Mouse (Mus musculus) midbrain, postnatal 0 days (tissue): Measurements from ENCODE around the gene Ankrd13a. TPM values are rescaled to one million over a fixed set of nuclear protein-coding genes. Genes with fewer than 3 reads are reported as not detected.
A peak's percentile ranks its signal among the peaks of the same experiment; 100 is the strongest.

ENCODE experiments used
- ATAC-seq: fragments of 200-750 bp; cut with Nextera tagmentation; 2 replicates; pipeline ENCODE4 v1.8.0; 2017; ENCODE audit warnings: moderate number of reproducible peaks, mild to moderate bottlenecking, moderate TSS enrichment, moderate library complexity; ENCODE audit not compliant: low FRiP score
- DNase-seq: peaks from one replicate; pipeline ENCODE4 v3.0.0-alpha.2; 2015; ENCODE audit warnings: low spot score
- H3K27ac ChIP-seq: fragments of 300-500 bp; sonication (generic); 2 replicates; pipeline ENCODE4 v1.5.1; 2014; ENCODE audit warnings: low read depth, mild to moderate bottlenecking, low read length, mixed read lengths
- H3K27me3 ChIP-seq: fragments of 300-500 bp; sonication (generic); 2 replicates; pipeline ENCODE4 v1.6.1; 2014; ENCODE audit warnings: low read length, control low read depth, mixed read lengths; ENCODE audit not compliant: insufficient read depth
- H3K36me3 ChIP-seq: fragments of 300-500 bp; sonication (generic); 2 replicates; pipeline ENCODE4 v1.6.1; 2014; ENCODE audit warnings: low read length, control low read depth, mixed read lengths; ENCODE audit not compliant: insufficient read depth
- H3K4me1 ChIP-seq: fragments of 300-500 bp; sonication (generic); 2 replicates; pipeline ENCODE4 v1.6.1; 2014; ENCODE audit warnings: mild to moderate bottlenecking, control low read depth, antibody characterized with exemption, low read length, mixed read lengths; ENCODE audit not compliant: insufficient read depth
- H3K4me2 ChIP-seq: fragments of 300-500 bp; sonication (generic); 2 replicates; pipeline ENCODE4 v1.6.1; 2014; ENCODE audit warnings: low read depth, mild to moderate bottlenecking, low read length, mixed read lengths; ENCODE audit not compliant: poor library complexity, severe bottlenecking
- H3K4me3 ChIP-seq: fragments of 300-500 bp; sonication (generic); 2 replicates; pipeline ENCODE4 v1.5.1; 2014; ENCODE audit warnings: low read depth, mild to moderate bottlenecking, low read length, moderate library complexity
- H3K9ac ChIP-seq: fragments of 300-500 bp; sonication (generic); replicated peaks from 2 replicates; pipeline ENCODE4 v1.6.1; 2014; ENCODE audit warnings: mild to moderate bottlenecking, low read length, moderate library complexity, mixed read lengths; ENCODE audit not compliant: poor library complexity, severe bottlenecking
- H3K9me3 ChIP-seq: fragments of 300-500 bp; sonication (generic); 2 replicates; pipeline ENCODE4 v1.6.1; 2016; ENCODE audit warnings: low read length, control low read depth
- CTCF ChIP-seq: IDR thresholded peaks from 2 replicates; pipeline ENCODE4 v1.5.1; 2016; ENCODE audit warnings: antibody characterized with exemption, mild to moderate bottlenecking
- WGBS: fragments of 180-500 bp; shearing (Covaris S2); extraction: QIAGEN DNeasy Blood & Tissue Kit; methylation state at CpG from one replicate; pipeline ENCODE4 v1.1.7; 2014; 5-methylcytosine and 5-hydroxymethylcytosine counted together
- polyA plus RNA-seq: library from polyadenylated mRNA; unstranded; fragments of >200 nt; fragmentation: Nextera tagmentation; extraction: Ambion mirVana; gene quantifications from 2 replicates; pipeline ENCODE4 v1.2.1, GENCODE M21; 2015
- total RNA-seq: library from RNA; depleted of rRNA; stranded (reverse); fragments of >200 nt; gene quantifications from 2 replicates; pipeline ENCODE4 v1.2.3, GENCODE M21; 2014

The Ankrd13a gene
- total and polyA plus RNA-seq, 2 experiments from 2014 or later, result 24.9 to 47.3 TPM

DNA sequence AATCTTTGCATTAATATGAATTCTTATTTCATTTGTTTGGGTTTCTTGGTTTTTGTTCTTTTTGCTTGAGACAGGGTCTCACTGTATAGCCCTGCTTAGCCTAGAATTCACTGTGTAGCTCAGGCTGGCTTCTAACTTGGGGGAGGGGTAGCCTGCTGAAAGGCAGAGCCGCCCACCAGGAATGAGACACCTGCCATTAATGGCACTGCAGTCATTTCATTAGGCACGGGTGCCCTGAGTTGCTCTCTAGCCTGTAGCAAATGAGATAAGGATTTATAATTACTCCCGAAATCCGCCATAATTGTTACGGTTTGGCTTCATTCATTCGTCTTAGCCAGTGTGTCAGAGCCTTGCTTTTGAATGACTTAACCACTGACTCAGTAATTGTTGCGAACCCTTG, 1.7 kb downstream of the Ankrd13a start:
- Histone ChIP-seq H3K4me2 (peak overlapping the region; percentile 84), H3K27me3 (no peaks in the 10 kb centered on the region), H3K4me1 (peaks cover 16% of the 10 kb centered on the region), H3K9me3 (no peaks in the 10 kb centered on the region), H3K36me3 (no peaks in the 10 kb centered on the region), H3K4me3 (peak overlapping the region; percentile 99), H3K27ac (no peak overlapping the region), H3K9ac (peak overlapping the region; percentile 99; the same call in 1 of the 2 replicates)
- ATAC-seq (no peak), DNase-seq (no peak)
- 49% methylated on average over 7 of the region's 7 CpGs for WGBS
- no peak for TF ChIP-seq CTCF

DNA sequence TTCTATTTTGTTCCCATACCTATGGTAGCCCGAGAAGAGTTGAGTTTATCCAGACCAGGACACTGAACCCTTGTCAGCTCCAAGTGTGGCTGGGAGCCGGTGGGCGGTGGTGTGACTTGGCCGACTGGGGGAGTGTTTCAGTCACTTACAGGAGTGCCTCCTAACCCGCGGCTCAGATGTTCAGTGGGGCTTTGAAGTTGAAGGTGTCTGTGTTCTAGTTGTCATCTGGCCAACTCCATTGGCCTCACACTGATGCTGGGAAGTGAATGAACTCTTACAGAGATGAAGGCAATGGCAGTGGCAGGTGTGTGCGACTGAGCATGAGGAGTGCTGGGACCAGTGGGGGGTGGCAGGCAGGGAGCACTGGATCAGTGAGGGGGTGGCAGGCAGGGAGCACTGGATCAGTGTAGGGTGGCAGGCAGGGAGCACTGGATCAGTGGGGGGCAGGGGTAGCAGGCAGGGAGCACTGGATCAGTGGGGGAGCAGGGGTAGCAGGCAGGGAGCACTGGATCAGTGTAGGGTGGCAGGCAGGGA, 5.5 kb downstream of the Ankrd13a start:
- Histone ChIP-seq H3K36me3 (no peaks in the 10 kb centered on the region), H3K27me3 (no peaks in the 10 kb centered on the region), H3K4me3 (no peak overlapping the region), H3K27ac (no peak overlapping the region), H3K9me3 (no peaks in the 10 kb centered on the region), H3K4me2 (no peak overlapping the region), H3K4me1 (peaks cover 12% of the 10 kb centered on the region; the same call in 1 of the 2 replicates), H3K9ac (no peak overlapping the region)
- DNase-seq (no peak), ATAC-seq (no peak)
- 76% methylated on average over 7 of the region's 7 CpGs for WGBS
- TF ChIP-seq CTCF, result no peak

DNA sequence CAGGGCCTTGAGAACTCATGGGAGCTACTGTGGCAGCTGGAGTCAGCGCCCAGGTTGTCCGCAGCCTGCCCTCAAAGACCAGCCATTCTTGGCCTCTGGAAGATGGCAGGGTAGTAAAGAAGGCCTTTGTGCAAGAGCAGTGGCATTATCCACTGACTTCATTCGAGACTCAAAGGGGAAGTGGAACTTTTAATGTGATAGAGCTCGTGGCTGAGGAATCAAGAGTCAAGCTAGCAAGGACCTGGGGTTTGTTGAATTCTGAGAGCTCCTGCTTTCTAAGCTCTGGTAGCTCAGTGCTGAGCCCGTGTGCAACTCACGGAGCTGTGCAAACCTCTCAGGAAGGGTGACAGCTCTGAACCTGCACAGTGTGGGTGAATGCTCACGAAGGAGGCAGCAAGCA, 6.4 kb downstream of the Ankrd13a start:
- Histone ChIP-seq H3K27ac (no peak overlapping the region), H3K27me3 (no peaks in the 10 kb centered on the region), H3K4me2 (no peak overlapping the region), H3K36me3 (peaks cover 2% of the 10 kb centered on the region; the same call in 1 of the 2 replicates), H3K4me1 (peaks cover 12% of the 10 kb centered on the region; the same call in 1 of the 2 replicates), H3K4me3 (no peak overlapping the region), H3K9ac (no peak overlapping the region), H3K9me3 (no peaks in the 10 kb centered on the region)
- ATAC-seq (no peak), DNase-seq (no peak)
- 82% methylated on average over 7 of the region's 7 CpGs for WGBS
- no peak for TF ChIP-seq CTCF

DNA sequence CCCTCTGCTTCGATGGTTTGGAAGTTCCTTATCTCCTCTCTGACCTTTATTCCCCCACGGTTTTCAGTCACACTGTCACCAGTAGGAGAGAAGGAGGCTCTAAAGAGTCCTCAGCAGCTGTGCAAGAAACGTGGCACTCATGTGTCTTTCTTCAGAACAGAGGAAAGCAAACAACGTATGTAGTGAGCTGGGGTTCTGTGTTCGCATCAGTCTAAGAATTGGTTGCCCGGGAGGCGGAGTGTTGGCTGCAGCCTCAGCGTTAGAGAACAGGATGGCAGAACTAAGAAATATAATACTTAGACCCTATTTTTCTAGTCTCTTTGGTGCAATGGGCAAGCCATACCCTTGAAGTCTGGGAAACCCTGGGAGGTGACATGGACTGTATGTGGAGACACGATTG, 8.5 kb downstream of the Ankrd13a start:
- DNase-seq (no peak), ATAC-seq (no peak)
- Histone ChIP-seq H3K27me3 (no peaks in the 10 kb centered on the region), H3K4me1 (no peaks in the 10 kb centered on the region; the same call in 1 of the 2 replicates), H3K4me3 (no peak overlapping the region), H3K9me3 (no peaks in the 10 kb centered on the region), H3K36me3 (peaks cover 22% of the 10 kb centered on the region), H3K4me2 (no peak overlapping the region), H3K9ac (no peak overlapping the region), H3K27ac (no peak overlapping the region)
- 90% methylated on average over 9 of the region's 9 CpGs for WGBS
- TF ChIP-seq CTCF, result no peak

DNA sequence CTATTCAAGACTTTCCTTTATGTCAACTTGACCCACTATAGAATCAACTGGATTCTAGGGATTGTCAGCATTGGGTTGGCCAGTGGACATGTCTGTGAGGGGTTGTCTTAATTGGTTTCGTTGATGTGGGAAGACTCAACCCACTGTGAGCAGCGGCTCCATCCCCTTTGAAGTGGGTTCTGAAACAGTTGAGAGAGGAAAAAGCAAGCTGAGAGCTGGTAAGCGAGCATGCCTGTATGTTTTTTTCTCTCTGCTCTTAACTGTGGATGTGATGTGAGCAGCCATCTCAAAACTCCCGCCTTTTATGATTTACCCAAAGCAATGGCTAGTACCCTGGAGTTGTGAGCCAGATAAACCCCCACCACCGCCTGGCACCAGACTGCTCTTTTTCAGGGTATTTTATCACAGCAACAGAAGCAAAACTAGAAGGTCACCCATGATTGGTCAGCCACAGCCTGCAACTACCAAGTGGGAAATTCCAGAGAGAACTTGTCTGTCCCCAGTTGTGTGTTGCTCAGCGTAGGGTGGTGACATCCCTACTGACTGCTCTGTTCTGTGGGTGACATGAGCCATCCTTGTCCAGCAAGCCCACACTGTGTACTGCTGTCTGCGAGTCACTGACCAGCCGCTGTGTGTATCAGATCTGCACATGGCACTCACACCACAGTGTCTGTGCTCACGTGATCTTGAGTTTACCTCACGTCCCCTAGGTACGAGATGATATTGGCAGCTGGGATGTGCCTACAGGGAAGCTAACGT, 9.1 kb downstream of the Ankrd13a start:
- Histone ChIP-seq H3K4me3 (no peak overlapping the region), H3K36me3 (peaks cover 23% of the 10 kb centered on the region), H3K9me3 (no peaks in the 10 kb centered on the region), H3K4me2 (no peak overlapping the region), H3K4me1 (no peaks in the 10 kb centered on the region), H3K27me3 (no peaks in the 10 kb centered on the region), H3K27ac (no peak overlapping the region), H3K9ac (no peak overlapping the region)
- DNase-seq (no peak), ATAC-seq (no peak)
- TF ChIP-seq CTCF, result no peak
- WGBS, result 78% methylated on average over 12 of the region's 12 CpGs

DNA sequence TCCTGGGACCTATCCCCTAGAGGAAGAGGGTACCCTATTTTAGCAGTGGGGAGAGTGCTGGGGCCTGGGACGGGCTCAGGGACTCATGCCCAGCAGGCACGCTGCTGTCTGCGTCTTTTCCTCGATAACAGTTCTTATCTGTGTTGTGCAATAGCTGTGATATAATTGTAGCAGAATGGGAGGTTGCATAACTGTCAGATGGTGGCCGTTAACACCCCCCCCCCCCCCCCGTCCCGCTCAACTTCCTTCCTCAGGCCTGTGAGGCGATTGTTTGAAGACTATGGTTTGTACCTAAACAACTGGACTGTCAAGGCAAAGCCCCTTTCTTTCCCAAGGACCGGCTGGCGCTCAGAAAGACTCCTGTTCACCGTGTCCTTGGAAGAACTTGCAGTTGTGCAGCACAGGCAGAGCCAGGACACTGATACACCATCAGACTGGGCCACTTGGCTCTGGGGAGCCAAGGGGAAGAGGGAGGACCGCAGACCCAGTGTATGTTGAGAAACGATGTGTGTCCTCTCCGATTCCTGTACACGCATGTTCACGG, 10.2 kb downstream of the Ankrd13a start:
- no peak for ATAC-seq

More for the DNA sequence above, 10.2 kb downstream of the Ankrd13a start:
- no peak overlapping the region for H3K4me3 ChIP-seq
- TF ChIP-seq CTCF, result no peak
- H3K36me3 ChIP-seq, result peaks cover 34% of the 10 kb centered on the region
- H3K9me3 ChIP-seq, result no peaks in the 10 kb centered on the region
- no peaks in the 10 kb centered on the region for H3K4me1 ChIP-seq
- no peak for DNase-seq
- WGBS, result 85% methylated on average over 15 of the region's 16 CpGs
- no peak overlapping the region for H3K4me2 ChIP-seq
- H3K9ac ChIP-seq, result no peak overlapping the region
- no peak overlapping the region for H3K27ac ChIP-seq
- H3K27me3 ChIP-seq, result no peaks in the 10 kb centered on the region
